Mouse (Mus musculus) megakaryocyte, embryonic 14.5 days (primary cell): ENCODE measurements around the gene Fbxl19. TPM values are rescaled to one million over a fixed set of nuclear protein-coding genes. Genes with fewer than 3 reads are reported as not detected.
A peak's percentile ranks its signal among the peaks of the same experiment; 100 is the strongest.

Source experiments
- H3K27me3 ChIP-seq: replicated peaks from 2 replicates; pipeline ENCODE3; 2012; ENCODE audit warnings: inconsistent platforms
- H3K36me3 ChIP-seq: replicated peaks from 2 replicates; pipeline ENCODE3; 2012; ENCODE audit warnings: low read length, inconsistent platforms, mixed read lengths
- H3K4me1 ChIP-seq: 2 replicates; pipeline ENCODE4 v1.6.1; 2012; ENCODE audit warnings: inconsistent platforms
- H3K4me3 ChIP-seq: replicated peaks from 2 replicates; pipeline ENCODE3; 2012; ENCODE audit warnings: moderate library complexity, mild to moderate bottlenecking, inconsistent platforms
- H3K9me3 ChIP-seq: 2 replicates; pipeline ENCODE4 v1.6.1; 2012; ENCODE audit warnings: inconsistent platforms
- FLI1 ChIP-seq: IDR thresholded peaks from 2 replicates; pipeline ENCODE4 v1.6.1; 2012; ENCODE audit warnings: low read length, inconsistent platforms, mixed read lengths
- GATA1 ChIP-seq: IDR thresholded peaks from 3 replicates; pipeline ENCODE4 v1.6.1; 2012; ENCODE audit warnings: mixed read lengths, low read length, inconsistent platforms, borderline replicate concordance
- polyA plus RNA-seq: library from polyadenylated mRNA; stranded (reverse); fragments of >175 nt; gene quantifications from 2 replicates; pipeline ENCODE4 v1.2.3, GENCODE M21; 2012; ENCODE audit warnings: low replicate concordance; ENCODE audit not compliant: insufficient read depth

The Fbxl19 gene
- 54.6 and 102 TPM in 2 replicates for polyA plus RNA-seq

- Histone ChIP-seq H3K27me3 (peaks cover 7% of the 10 kb centered on the region), H3K4me1 (peaks cover 31% of the 10 kb centered on the region), H3K36me3 (peaks cover 23% of the 10 kb centered on the region), H3K9me3 (peaks cover 6% of the 10 kb centered on the region), H3K4me3 (peak within 1 kb of the TSS; percentile 99)
- TF ChIP-seq FLI1 (no peak), GATA1 (no peak)
Measured at GRCm38 (mm10) chr7:127744366-127745045, at the start of gene Fbxl19. Fbxl19 (plus strand) TSS chr7:127744543.

- Histone ChIP-seq H3K27me3 (no peaks in the 10 kb centered on the region), H3K4me3 (no peak overlapping the region), H3K36me3 (peaks cover 10% of the 10 kb centered on the region), H3K9me3 (no peaks in the 10 kb centered on the region), H3K4me1 (peaks cover 14% of the 10 kb centered on the region)
- no peak for TF ChIP-seq FLI1
- no peak for TF ChIP-seq GATA1
Measured at GRCm38 (mm10) chr7:127698986-127699385, 45.4 kb upstream of the Fbxl19 start.

DNA sequence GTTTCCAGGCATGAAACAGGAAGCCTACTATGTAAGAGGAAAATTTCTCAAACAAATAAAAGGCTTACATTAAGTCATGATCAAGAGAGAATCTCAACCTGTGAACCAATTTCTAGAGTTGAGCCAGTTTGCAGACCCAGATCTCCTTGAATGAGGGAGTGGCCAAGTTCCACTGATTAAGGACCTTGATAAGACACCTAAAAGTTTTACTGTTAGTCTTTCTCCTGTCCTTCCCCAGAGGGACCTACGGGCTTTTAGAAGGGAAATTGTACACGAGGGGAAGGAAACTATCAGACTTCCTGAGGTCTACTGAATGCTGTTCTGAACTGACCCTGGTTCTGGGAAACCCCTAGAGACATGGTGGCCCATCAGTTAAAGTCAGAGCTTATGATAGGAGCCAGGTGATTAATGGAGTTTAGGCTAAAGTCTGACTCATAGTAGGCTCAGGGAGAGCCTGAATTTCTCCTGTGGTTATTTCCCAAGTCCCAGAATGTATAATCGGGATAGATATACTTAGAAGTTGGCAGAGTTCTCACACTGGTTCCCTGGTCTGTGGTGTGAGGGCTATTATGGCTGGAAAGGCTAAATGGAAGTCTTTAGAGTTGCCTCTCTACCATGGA is 43.5 kb upstream of the Fbxl19 start:
- no peak for TF ChIP-seq FLI1
- TF ChIP-seq GATA1: no peak
- H3K4me3 ChIP-seq: no peak overlapping the region
- H3K4me1 ChIP-seq: peaks cover 15% of the 10 kb centered on the region
- no peaks in the 10 kb centered on the region for H3K27me3 ChIP-seq
- peaks cover 27% of the 10 kb centered on the region for H3K36me3 ChIP-seq
- H3K9me3 ChIP-seq: no peaks in the 10 kb centered on the region

DNA sequence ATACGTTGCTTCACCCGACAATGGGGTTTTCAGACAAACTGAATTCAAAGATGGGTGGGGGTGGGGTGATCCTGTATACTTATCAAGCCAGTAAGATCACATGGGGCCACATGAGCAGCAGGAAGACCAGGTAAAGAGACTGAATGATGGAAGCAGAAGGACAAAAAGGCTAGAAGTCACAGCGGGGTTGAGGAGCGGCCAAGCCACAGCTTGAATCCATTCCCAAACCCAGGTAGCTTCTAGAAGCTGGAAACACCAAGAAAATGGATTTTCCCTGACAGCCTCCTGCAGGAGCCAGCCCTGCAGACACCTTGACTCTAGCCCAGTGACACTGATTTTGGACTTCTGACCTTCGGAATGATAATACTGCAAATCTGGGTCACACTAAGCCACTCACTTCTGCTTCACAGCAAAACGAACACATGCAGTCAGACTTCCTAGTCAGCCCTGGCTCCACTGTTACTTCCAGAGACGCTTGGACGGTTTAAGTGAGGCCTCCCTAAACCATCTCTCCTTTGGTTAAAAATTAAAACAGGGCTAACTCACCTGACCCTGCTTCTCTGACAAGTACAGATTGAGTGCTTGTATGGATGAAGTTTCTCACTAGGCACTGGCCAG is 40.7 kb upstream of the Fbxl19 start:
- H3K36me3 ChIP-seq: peaks cover 35% of the 10 kb centered on the region
- H3K27me3 ChIP-seq: peaks cover 2% of the 10 kb centered on the region
- no peak overlapping the region for H3K4me3 ChIP-seq
- TF ChIP-seq FLI1 (no peak), GATA1 (no peak)
- H3K4me1 ChIP-seq: peaks cover 31% of the 10 kb centered on the region
- no peaks in the 10 kb centered on the region for H3K9me3 ChIP-seq

GRCm38 (mm10) chr7:127704598-127704997 is 39.7 kb upstream of the Fbxl19 start:
- TF ChIP-seq GATA1 (no peak), FLI1 (no peak)
- H3K4me1 ChIP-seq: peaks cover 32% of the 10 kb centered on the region
- H3K4me3 ChIP-seq: no peak overlapping the region
- H3K36me3 ChIP-seq: peaks cover 35% of the 10 kb centered on the region
- no peaks in the 10 kb centered on the region for H3K9me3 ChIP-seq
- peaks cover 2% of the 10 kb centered on the region for H3K27me3 ChIP-seq

- Histone ChIP-seq H3K9me3 (no peaks in the 10 kb centered on the region), H3K27me3 (peaks cover 2% of the 10 kb centered on the region), H3K36me3 (peaks cover 35% of the 10 kb centered on the region), H3K4me3 (no peak overlapping the region), H3K4me1 (peaks cover 32% of the 10 kb centered on the region)
- TF ChIP-seq FLI1 (no peak), GATA1 (no peak)
Measured at GRCm38 (mm10) chr7:127705706-127706105, 38.6 kb upstream of the Fbxl19 start.

- Histone ChIP-seq H3K27me3 (peaks cover 13% of the 10 kb centered on the region), H3K4me1 (peaks cover 30% of the 10 kb centered on the region), H3K9me3 (no peaks in the 10 kb centered on the region), H3K4me3 (peak overlapping the region; percentile 95), H3K36me3 (peaks cover 35% of the 10 kb centered on the region)
- TF ChIP-seq FLI1: no peak
Measured at GRCm38 (mm10) chr7:127707045-127707956, 37.0 kb upstream of the Fbxl19 start.

- H3K36me3 ChIP-seq: peaks cover 34% of the 10 kb centered on the region
- H3K4me1 ChIP-seq: peaks cover 35% of the 10 kb centered on the region
- no peak for TF ChIP-seq GATA1
- TF ChIP-seq FLI1: no peak
- peak overlapping the region; percentile 95 for H3K4me3 ChIP-seq
- H3K9me3 ChIP-seq: no peaks in the 10 kb centered on the region
- peaks cover 16% of the 10 kb centered on the region for H3K27me3 ChIP-seq
Measured at GRCm38 (mm10) chr7:127707957-127708206, 36.5 kb upstream of the Fbxl19 start.

DNA sequence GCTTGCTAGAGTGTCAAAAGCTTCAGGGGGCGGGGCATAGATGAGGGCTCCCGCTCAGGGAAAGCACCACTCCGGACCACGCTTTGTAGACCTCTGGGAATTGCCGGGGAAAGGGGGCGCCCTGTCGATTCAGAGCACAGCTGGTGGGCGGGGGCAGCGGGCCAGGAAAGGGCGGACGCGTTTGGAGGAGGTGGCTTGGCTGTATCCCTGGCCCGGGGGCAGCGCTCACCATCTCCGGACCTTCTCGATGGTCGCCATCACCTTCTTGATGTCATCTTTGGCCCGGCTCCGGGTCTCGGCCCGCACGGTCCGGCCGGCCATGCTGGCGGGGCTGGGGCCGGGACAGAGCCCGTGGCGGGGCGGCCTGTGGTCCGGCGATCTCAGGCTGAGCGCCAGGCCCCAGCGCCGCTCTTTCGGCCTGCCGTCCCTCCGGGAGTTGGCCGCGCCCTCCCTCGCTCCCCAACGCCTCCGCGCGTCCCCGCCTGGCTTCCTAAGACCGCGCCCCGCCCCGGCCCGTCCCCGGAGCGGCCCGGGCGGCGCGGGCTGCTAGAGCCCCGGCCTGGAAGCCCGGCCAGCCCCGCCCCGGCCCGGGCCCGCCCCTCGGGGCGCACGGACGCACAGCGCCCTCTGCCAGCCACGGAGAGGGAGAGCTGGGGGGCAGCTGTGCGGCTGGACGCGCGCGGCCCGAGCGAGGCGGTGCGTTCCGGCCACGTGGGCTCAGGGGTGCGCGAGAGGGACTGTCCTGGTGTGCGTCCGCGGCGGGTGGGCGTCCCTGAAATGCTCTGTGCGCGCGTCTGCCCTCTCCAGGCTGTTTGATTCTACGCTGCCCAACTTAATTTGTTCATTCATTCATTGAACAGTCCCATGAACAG is 35.9 kb upstream of the Fbxl19 start, which contains the start of gene Bcl7c:
TSS of gene Bcl7c (minus strand) at position 727 of the 872 bp plus-strand sequence.
- Histone ChIP-seq H3K9me3 (no peaks in the 10 kb centered on the region), H3K36me3 (peaks cover 29% of the 10 kb centered on the region), H3K27me3 (peaks cover 18% of the 10 kb centered on the region), H3K4me1 (peaks cover 38% of the 10 kb centered on the region), H3K4me3 (peak within 1 kb of the TSS; percentile 95)
- TF ChIP-seq FLI1 (no peak), GATA1 (no peak)
